Mouse (Mus musculus) lung, postnatal 10 days (tissue): ENCODE results near the gene Zscan4-ps2.
"Not testable (repeated sequence)": the region's sequence is repeated elsewhere in the genome, so short reads cannot be mapped to it uniquely, and the experiment has no call there.

Experiments used
- DNase-seq: peaks from one replicate; pipeline ENCODE4 v3.0.0; 2021

Zscan4-ps2 gene

GRCm38 (mm10) chr7:11514010-11514409 lies at the start of gene Zscan4-ps2:
Gene Zscan4-ps2 (plus strand): TSS chr7:11514310.
- DNase-seq = not testable (repeated sequence)
